Mouse (Mus musculus): Measurements from ENCODE around the gene Nck1. TPM values are rescaled to one million over a fixed set of nuclear protein-coding genes. Genes with fewer than 3 reads are reported as not detected.
A peak's percentile ranks its signal among the peaks of the same experiment; 100 is the strongest.

Nck1 gene
- total RNA-seq, 2 experiments from 2014 or later: 31.1 to 35.0 TPM

- intact Hi-C loops (cut with DNase I): loop anchor here (1.0 to 10.0 kb wide), 3 partner anchors 98 to 460 kb away; no protein-coding TSS in a partner anchor
- DNase-seq (ENCODE audit: low spot score in 2 of 2): no peak
These were observed 803 bp downstream of the Nck1 start for GRCm38 (mm10) chr9:100544948-100545714.

- no peak for DNase-seq (ENCODE audit: low spot score in 2 of 2)
- intact Hi-C loops (cut with DNase I): no loop called here
These were observed 10.2 kb downstream of the Nck1 start for GRCm38 (mm10) chr9:100535618-100536262.

- intact Hi-C loops (cut with DNase I): no loop called here
- DNase-seq (ENCODE audit: low spot score in 2 of 2): no peak
These were observed 11.2 kb downstream of the Nck1 start for GRCm38 (mm10) chr9:100534686-100535085.

GRCm38 (mm10) chr9:100532847-100533505, 13.0 kb downstream of the Nck1 start:
- no peak for DNase-seq (ENCODE audit: low spot score in 2 of 2)
- intact Hi-C loops (cut with DNase I): no loop called here

GRCm38 (mm10) chr9:100531296-100531695, 14.6 kb downstream of the Nck1 start:
- intact Hi-C loops (cut with DNase I): no loop called here

GRCm38 (mm10) chr9:100525225-100525624, 20.7 kb downstream of the Nck1 start:
- DNase-seq (ENCODE audit: low spot score in 2 of 2): no peak
- intact Hi-C loops (cut with DNase I): no loop called here

More at GRCm38 (mm10) chr9:100531296-100531695, 14.6 kb downstream of the Nck1 start:
- no peak for DNase-seq (ENCODE audit: low spot score in 2 of 2)

- DNase-seq (ENCODE audit: low spot score in 2 of 2): no peak
- intact Hi-C loops (cut with DNase I): no loop called here
These were observed 23.9 kb downstream of the Nck1 start for GRCm38 (mm10) chr9:100522029-100522428.

GRCm38 (mm10) chr9:100520586-100520985, 25.3 kb downstream of the Nck1 start:
- intact Hi-C loops (cut with DNase I): no loop called here
- peak in 1 of 2 experiments; percentile 24 for DNase-seq (ENCODE audit: low spot score in 2 of 2)

GRCm38 (mm10) chr9:100520012-100520411, 25.9 kb downstream of the Nck1 start:
- DNase-seq (ENCODE audit: low spot score in 2 of 2): no peak
- intact Hi-C loops (cut with DNase I): no loop called here

- no peak for DNase-seq (ENCODE audit: low spot score in 2 of 2)
- intact Hi-C loops (cut with DNase I): no loop called here
These were observed 38.4 kb downstream of the Nck1 start for GRCm38 (mm10) chr9:100507581-100507980.

- DNase-seq (ENCODE audit: low spot score in 2 of 2): no peak
- intact Hi-C loops (cut with DNase I): no loop called here
These were observed 39.3 kb downstream of the Nck1 start for GRCm38 (mm10) chr9:100506652-100507051.

GRCm38 (mm10) chr9:100505498-100505897, 40.4 kb downstream of the Nck1 start:
- intact Hi-C loops (cut with DNase I): no loop called here
- DNase-seq (ENCODE audit: low spot score in 2 of 2): no peak

GRCm38 (mm10) chr9:100493611-100494261, 52.2 kb downstream of the Nck1 start:
- DNase-seq (ENCODE audit: low spot score in 2 of 2): no peak
- intact Hi-C loops (cut with DNase I): no loop called here

GRCm38 (mm10) chr9:100491424-100491823, 54.5 kb downstream of the Nck1 start:
- intact Hi-C loops (cut with DNase I): no loop called here

GRCm38 (mm10) chr9:100488969-100489368, 57.0 kb downstream of the Nck1 start:
- intact Hi-C loops (cut with DNase I): no loop called here
- DNase-seq (ENCODE audit: low spot score in 2 of 2): no peak

More at GRCm38 (mm10) chr9:100491424-100491823, 54.5 kb downstream of the Nck1 start:
- no peak for DNase-seq (ENCODE audit: low spot score in 2 of 2)

GRCm38 (mm10) chr9:100488056-100488713, 57.7 kb downstream of the Nck1 start:
- intact Hi-C loops (cut with DNase I): no loop called here
- no peak for DNase-seq (ENCODE audit: low spot score in 2 of 2)

GRCm38 (mm10) chr9:100486431-100486830, 59.5 kb downstream of the Nck1 start, which contains the start of gene Il20rb:
Gene Il20rb (minus strand): TSS chr9:100486788.
- no peak for DNase-seq (ENCODE audit: low spot score in 2 of 2)
- intact Hi-C loops (cut with DNase I): no loop called here

GRCm38 (mm10) chr9:100483318-100483717, 62.6 kb downstream of the Nck1 start:
- intact Hi-C loops (cut with DNase I): no loop called here
- no peak for DNase-seq (ENCODE audit: low spot score in 2 of 2)

- DNase-seq (ENCODE audit: low spot score in 2 of 2): no peak
- intact Hi-C loops (cut with DNase I): no loop called here
These were observed 64.3 kb downstream of the Nck1 start for GRCm38 (mm10) chr9:100481626-100482025.
